Mouse (Mus musculus) heart, postnatal 14 days (tissue): ENCODE results near the gene Thbs2. TPM values are rescaled to one million over a fixed set of nuclear protein-coding genes. Genes with fewer than 3 reads are reported as not detected.

Experiments
- DNase-seq, 2 experiments: peaks; one replicate each; pipeline ENCODE4 v3.0.0; 2021 to 2022
- intact Hi-C: fragments of 180-260 bp; cut with DNase I; formaldehyde crosslinking; loops from one replicate; pipeline ENCODE4 v1.15.1; 2025
- long read RNA-seq, 2 experiments: library from polyadenylated mRNA; stranded (forward); transcript quantifications; one replicate each; pipeline ENCODE4 v2.0.0; 2021
- total RNA-seq, 2 experiments: library from RNA; stranded (reverse); gene quantifications; 2 replicates each; pipeline ENCODE4 v1.2.3; 2021

Thbs2 gene
- 10 to 100 TPM; 27.5 to 31.9 TPM for total RNA-seq
- long read RNA-seq, experiment 1, full-length matches to known transcripts = 19 of 28 reads
- long read RNA-seq, experiment 1, partial matches to known transcripts = 7 of 28 reads
- long read RNA-seq, experiment 1, other reads (novel, unspliced or antisense) = 2 of 28 reads
- long read RNA-seq, experiment 2, full-length matches to known transcripts = 19 of 26 reads
- long read RNA-seq, experiment 2, partial matches to known transcripts = 6 of 26 reads
- long read RNA-seq, experiment 2, other reads (novel, unspliced or antisense) = 1 of 26 reads

DNA sequence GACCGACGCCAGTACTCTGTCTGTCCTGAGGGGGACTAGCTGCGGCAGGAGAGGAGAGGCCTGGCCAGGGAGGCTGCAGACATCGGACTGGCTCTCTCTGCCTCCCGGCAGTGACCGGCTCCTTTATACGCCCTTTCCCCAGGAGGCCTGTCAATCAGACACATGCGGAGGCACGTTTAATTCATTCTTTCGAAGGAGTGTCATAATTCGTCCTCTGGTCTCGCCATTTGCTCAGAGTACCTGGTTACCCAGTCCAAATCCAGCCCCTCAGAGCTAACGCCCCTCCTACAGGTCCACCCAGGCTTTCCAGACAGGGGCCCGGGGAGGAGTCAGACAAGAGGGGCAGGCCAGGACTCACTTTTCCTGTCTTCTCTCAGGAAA is at the start of gene Thbs2:
Gene Thbs2, minus strand, starts transcription at position 242 of the 381 bp plus-strand sequence.
- intact Hi-C loops = loop anchor here (10.0 kb wide), 1 partner anchor 149 kb away; no protein-coding TSS in a partner anchor
- peak; percentile 68 to 71 for DNase-seq

- no peak for DNase-seq
- intact Hi-C loops = no loop called here
These were observed 41.5 kb upstream of the Thbs2 start for GRCm38 (mm10) chr17:14735493-14736004.

DNA sequence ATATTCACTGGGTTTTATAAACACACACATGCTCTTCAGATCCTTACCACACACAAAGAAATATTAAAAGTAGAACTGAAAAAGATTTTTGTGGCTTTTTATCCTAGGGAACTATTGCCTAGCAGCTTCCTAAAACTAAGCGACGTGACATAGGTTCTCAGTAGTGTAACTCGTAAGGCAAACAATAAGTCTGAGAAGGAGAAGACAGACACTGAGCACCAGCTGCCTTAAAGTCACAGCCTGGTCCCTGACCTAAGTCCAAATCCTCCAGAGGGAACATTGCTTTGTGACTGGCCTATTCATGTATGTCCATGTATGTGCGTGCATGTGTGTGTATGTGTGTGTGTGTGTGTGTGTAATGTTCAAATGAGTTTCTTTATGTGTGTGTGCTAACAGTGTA is 40.3 kb upstream of the Thbs2 start:
- intact Hi-C loops = no loop called here
- no peak for DNase-seq

DNA sequence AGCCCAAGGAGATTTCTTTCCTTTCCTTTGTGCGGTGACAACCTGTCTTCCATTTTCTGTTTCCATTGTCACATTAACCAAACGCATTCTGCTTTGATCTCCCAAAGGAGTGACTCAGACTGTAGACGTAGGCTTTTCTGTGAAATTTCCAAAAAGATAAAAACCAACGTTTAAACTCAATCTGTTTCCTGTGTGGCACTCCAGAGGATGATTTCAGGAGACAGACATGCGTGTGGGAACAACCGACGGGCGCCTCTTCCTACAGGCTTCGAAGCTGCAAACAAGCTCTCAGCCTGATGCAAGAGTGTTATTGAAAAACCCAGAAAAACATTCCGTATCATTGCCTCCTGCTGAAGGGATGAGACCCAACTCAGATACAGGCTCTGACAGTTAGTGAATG is 39.9 kb upstream of the Thbs2 start:
- no peak for DNase-seq
- intact Hi-C loops = no loop called here

- intact Hi-C loops = no loop called here
These were observed 39.0 kb upstream of the Thbs2 start for GRCm38 (mm10) chr17:14733027-14733426.

GRCm38 (mm10) chr17:14730629-14731028 is 36.6 kb upstream of the Thbs2 start:
- intact Hi-C loops = no loop called here
- no peak for DNase-seq

More at GRCm38 (mm10) chr17:14733027-14733426, 39.0 kb upstream of the Thbs2 start:
- no peak for DNase-seq

GRCm38 (mm10) chr17:14727481-14727880 is 33.4 kb upstream of the Thbs2 start:
- DNase-seq = no peak
- intact Hi-C loops = no loop called here

DNA sequence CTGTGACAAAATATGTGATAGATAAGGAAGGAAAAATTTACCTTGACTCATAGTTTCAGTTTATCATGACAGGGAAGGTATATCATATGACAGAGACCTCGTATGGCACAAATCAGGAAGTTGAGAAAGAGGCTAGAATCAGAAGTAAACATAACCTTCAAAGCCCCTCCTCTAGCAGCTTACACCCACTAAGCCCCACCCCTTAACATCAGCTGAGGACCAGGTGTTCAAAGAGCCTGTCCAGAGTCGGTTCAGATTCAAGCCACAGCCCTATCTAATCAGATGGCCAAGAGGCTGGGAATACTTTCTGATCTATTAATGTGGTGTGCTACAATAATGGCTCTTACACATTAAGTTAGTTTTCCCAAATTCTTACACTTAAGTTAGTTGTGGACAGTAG is 30.8 kb upstream of the Thbs2 start:
- intact Hi-C loops = no loop called here

DNA sequence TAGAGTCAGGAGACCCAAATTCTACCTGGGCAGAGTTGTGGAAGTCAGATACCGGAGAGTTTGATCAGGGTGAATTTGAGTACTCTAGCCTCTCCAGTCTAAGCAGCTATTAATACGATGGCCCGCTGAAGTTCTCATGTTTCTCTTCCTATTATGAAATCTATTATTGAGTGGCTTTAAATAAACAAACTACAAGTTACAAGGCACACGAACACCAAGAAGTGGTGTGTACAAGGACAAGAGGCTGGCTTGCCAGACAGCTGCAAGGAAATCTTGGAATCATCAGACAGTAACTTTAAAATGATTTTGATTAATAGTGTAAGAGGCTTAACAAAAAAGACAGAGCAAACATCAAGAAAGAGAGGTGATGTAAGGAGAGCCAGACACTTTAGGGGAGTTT is 27.3 kb upstream of the Thbs2 start:
- no peak for DNase-seq
- intact Hi-C loops = no loop called here

More for the DNA sequence above, 30.8 kb upstream of the Thbs2 start:
- no peak for DNase-seq

DNA sequence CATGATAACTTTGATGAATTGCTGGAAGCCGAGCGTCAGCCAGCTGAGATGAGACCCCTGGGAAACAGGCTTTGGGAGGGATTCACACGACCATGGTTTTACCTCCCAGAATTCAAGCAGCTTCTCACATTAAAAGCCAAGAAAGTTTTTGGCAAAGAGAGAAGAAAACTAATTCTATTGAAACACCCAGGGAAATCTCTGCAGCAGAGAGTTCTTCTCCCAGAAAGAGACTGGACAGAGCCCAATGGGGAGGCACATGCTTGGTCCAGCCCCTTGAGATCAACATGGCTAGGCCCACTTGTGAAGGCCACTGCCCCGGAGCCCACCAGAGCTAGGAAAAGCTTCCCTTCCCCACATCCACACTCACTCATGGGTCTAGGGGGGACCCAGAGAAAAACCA is 26.9 kb upstream of the Thbs2 start:
- intact Hi-C loops = no loop called here
- no peak for DNase-seq

GRCm38 (mm10) chr17:14720227-14720626 is 26.2 kb upstream of the Thbs2 start:
- intact Hi-C loops = no loop called here
- DNase-seq = peak; percentile 55 to 66

GRCm38 (mm10) chr17:14718801-14719200 is 24.8 kb upstream of the Thbs2 start:
- DNase-seq = no peak
- intact Hi-C loops = no loop called here

- no peak for DNase-seq
- intact Hi-C loops = no loop called here
These were observed 20.7 kb upstream of the Thbs2 start for GRCm38 (mm10) chr17:14714782-14715181.

GRCm38 (mm10) chr17:14714374-14714773 is 20.3 kb upstream of the Thbs2 start:
- intact Hi-C loops = no loop called here
- DNase-seq = no peak

DNA sequence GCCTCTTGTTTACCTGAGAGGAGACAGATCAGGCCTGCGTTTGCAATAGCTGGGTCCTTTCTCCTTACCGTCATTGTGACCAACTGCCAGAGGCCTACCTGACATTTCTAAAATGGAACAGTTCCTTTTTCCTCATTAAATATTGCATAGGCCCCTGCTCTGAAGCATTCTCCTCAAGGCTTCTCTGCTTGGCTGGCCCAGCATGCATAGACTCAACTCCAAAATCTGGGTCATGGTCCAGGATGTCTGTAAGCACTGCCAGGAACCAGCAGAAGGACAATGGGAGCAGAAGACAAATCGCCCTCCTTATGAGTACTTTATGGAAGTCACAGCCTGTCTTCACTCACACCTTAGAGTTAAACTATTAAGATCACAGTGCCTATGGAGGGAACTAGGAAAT is 17.7 kb upstream of the Thbs2 start:
- intact Hi-C loops = no loop called here
- DNase-seq = no peak

DNA sequence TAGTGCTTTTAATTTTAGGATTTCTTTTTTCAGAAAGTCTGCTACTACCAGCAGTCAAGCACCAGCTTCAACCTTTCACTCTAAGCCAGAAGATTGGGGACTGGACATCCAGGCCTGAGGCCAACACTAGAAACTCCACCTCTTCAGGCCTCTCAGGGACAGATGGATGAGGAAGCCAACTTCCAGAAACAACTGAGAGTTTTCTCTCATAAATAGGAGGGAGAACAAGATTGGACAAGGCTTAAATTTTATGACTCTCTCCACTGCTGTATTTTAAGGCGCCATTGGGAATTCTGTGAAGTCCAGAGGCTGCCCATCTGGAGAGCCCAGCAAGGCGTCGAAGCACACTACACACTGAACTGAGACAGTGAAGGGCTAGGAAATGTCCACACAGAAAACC is 17.0 kb upstream of the Thbs2 start:
- intact Hi-C loops = no loop called here
- DNase-seq = peak; percentile 40 to 56

DNA sequence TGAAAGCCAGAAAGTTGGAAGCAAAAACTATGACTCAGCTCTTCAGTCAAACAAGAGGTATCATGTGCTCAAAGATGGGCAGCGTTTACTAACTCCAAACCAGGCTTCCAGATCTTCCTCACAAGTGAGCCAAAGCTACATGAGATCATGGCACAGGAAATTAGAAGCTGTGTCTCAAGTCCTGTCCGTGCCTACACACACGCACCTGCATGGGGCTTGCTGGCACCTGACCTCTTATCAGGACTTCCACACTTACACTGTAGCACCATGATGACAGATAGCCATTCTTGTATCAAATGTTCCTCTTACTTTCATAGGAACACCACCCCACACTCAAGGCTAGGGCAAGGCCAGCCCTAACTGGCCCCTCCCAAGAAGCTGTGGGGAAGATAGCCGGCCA is 12.0 kb upstream of the Thbs2 start:
- no peak for DNase-seq
- intact Hi-C loops = no loop called here

- DNase-seq = no peak
- intact Hi-C loops = no loop called here
These were observed 11.4 kb upstream of the Thbs2 start for GRCm38 (mm10) chr17:14705466-14705865.

DNA sequence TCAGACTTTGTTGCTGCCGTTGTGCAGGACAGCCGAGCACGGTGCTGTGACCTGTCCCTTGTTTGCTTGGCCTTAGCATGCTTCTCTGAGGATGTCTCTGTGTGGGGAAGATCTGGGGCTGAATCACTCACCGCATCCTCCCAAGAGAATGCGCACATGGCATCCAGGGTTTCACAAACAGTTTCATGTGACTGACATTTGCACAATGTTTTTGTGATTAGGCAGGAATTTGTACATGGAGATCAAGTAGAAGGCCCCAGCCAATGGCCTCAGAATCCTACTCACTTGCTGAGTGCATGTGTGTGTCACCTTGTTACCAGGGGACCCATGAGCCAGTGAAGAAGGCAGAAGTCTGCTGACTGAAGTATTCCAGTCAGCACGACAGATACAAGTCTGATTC is 9.7 kb upstream of the Thbs2 start:
- no peak for DNase-seq
- intact Hi-C loops = no loop called here

DNA sequence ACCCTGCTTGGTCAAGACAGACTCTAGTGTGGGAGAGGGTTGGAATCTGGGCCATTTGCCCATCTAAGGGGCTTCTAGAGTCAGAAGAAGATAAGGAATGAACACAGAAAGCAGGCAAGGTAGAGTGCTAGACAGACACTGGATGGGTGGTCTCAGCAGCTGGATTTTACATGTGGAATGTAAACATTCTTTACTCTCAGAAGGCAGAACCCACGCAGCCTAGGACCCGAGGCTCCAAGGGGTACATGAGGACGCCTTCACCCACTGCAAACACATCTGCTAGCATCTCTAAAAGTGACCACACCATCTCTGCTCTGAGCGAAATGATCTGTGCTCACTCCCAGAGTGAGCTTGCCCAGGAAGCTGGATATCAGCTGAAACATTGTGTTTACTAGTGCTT is 9.2 kb upstream of the Thbs2 start:
- intact Hi-C loops = no loop called here
- no peak for DNase-seq

DNA sequence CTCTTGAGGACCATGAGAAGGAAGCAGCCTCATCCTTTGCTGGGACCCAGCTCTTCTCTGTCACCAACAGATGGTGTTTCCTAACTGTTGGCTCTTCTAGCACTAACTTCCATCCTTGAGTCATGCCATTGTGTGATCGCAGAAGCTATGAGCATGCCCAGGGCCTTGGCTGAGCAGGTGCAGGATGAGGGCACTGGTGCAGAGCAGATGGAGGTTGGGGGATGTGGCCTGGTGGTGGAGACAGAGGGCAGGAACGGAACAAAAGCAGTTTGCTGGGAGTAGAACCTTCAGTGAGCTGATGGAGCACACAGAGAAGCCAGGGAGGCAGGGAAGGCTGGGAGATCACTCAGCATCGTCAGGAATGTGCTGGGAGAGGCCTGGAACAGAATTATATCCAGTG is 8.7 kb upstream of the Thbs2 start:
- intact Hi-C loops = no loop called here

GRCm38 (mm10) chr17:14701891-14702290 is 7.9 kb upstream of the Thbs2 start:
- DNase-seq = no peak
- intact Hi-C loops = no loop called here

More for the DNA sequence above, 8.7 kb upstream of the Thbs2 start:
- no peak for DNase-seq

DNA sequence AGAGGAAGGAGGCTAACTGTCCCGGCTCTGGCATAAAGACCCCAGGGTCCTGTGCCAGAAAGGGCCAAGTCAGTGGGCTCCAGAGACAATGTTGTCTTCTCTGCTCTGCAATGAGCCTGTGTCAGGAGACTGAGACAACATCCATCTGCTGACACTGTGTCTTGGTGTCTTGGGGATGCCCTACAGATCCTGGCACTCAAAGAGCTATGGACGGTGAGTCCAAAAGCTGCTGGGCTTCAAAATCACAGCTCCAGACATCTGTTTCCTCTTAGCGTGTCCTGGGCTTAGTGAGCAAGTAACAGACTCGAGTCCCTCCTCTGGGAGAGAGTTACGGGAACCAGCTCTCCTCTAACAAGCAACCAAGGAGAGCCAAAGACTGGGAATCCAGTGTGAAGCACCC is 6.2 kb upstream of the Thbs2 start:
- intact Hi-C loops = no loop called here
- DNase-seq = peak in 1 of 2 experiments; percentile 37
